Mouse (Mus musculus): ENCODE measurements at regions not wholly inside any gene's neighbourhood (a gene's known extent, or its start where the extent isn't known, plus 50 kb on each side); places are given as distances from the start of the nearest gene placed in this dataset.

DNA sequence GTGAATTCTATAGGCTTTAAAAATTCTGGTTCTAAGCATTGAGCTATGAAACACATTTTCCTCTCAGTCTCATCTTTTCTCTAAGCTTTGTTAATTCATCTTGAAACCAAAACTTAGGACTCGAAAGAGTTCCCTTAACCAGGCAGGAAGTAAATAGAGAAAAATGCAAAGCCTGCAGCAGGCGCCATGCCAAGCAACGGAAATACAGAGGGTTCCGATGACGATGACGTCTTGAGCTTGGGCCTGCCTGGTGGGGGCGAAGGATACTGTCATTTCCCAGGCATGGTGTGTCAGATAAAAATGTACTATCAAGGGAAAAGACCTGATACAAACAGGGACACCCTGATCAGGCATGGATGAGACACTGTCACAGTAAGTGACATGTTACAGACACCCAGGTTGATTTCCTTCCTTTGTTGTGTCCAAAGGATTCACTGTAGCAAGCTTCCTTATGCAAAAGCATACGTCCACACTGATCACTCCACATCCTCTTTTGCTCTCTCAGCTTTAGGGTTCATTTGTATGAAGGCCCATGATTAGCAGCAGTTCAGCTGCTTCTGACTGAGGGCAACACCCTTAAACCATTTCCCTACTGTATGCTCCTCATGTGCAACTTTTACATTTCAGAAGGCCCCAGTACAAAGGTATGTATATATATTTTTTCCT is 135.0 kb downstream of the Cemip2 start:
- peak; percentile 54 to 73 for DNase-seq

- DNase-seq: peak; percentile 46 to 67
Observed at GRCm38 (mm10) chr19:21913748-21914611, 135.8 kb downstream of the Cemip2 start.

DNA sequence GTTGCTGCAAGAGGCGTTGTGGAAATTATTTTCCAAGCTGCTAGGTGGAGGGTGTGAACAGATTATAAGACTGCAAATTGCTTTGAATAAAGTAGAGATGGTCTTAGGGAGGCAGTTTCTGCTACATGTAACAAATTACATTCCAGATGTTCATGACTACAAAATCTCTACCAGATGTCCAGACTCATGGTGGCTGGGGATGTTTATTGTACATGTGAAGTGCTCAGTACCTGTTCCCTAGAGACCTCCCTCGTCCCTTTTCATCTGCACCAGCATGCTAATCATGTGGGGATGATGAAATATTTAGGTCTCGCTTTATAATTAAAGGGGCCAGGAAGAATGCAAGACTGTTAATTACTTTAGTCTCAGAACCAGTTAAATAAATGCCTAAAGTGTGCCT is 136.5 kb downstream of the Cemip2 start:
- no peak for DNase-seq

GRCm38 (mm10) chr19:21918113-21918512 is 140.0 kb downstream of the Cemip2 start:
- DNase-seq: no peak

GRCm38 (mm10) chr19:21919074-21919473 is 140.9 kb downstream of the Cemip2 start:
- DNase-seq: no peak

DNA sequence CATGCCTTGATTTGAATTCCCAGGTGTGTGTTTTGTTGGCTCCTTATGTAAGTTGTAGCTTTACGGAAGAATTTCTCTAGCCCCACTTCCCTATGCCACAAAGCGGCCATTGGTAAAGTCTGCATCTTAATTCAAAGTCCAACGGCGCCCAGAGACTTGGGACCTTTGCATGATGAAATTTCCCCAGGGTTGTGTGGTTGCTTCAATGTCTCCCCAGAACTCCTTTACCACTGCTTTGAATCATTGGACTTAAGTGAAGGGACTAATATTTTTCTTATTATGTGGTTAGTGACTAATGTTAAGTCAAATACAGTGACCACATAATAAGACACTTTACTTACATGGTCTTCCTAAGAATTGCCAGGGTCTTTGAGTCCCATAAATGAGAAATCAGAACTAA is 162.0 kb downstream of the Cemip2 start:
- DNase-seq: no peak

- peak in 1 of 2 experiments; percentile 25 for DNase-seq
Observed at GRCm38 (mm10) chr19:21941720-21942119, 163.6 kb downstream of the Cemip2 start.

DNA sequence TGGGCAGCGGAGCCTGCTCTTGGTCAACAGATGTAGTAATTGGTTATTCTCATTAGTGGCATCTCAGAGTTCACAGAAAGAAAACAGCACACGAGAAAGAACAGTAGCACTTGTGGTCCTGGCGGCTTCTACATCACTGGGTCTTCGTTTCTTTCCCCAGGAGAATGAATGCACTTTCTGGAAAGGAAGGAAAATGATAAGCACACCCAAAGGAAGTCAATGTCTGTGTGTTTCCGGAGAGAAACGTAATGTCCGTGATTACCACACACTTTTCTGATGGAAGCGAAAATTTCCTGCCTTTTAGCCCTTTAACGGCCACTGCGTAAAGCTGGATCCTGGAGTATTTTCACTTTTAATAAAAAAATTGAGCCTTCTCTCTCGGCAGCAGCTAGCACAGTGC is 164.1 kb downstream of the Cemip2 start:
- DNase-seq: peak; percentile 52

DNA sequence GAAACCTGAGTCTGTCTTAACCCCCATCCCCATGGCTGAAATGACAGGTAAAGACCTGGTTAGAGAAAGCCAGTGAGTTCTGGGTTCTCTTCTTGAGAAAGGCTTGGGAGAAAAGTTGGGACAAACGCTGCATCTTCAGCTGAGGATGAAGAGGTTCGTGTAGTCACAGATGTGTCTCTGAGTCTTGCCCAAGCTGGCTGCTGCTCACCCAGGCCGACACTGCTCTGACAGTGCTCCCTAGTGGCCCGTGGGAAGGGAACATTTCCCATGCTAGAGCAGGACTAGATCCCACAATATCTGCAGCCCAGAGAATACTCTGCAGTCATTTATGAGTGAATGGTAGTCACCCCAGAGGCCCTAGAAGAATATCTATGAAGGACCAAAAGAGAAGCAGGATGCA is 165.3 kb downstream of the Cemip2 start:
- DNase-seq: peak; percentile 58 to 70

- DNase-seq: peak; percentile 20 to 25
Observed at GRCm38 (mm10) chr19:21946262-21946922, 168.2 kb downstream of the Cemip2 start.

GRCm38 (mm10) chr19:21948030-21948429 is 169.9 kb downstream of the Cemip2 start:
- no peak for DNase-seq

GRCm38 (mm10) chr19:21962635-21963034 is 176.2 kb upstream of the Trpm3 start:
- DNase-seq: no peak

DNA sequence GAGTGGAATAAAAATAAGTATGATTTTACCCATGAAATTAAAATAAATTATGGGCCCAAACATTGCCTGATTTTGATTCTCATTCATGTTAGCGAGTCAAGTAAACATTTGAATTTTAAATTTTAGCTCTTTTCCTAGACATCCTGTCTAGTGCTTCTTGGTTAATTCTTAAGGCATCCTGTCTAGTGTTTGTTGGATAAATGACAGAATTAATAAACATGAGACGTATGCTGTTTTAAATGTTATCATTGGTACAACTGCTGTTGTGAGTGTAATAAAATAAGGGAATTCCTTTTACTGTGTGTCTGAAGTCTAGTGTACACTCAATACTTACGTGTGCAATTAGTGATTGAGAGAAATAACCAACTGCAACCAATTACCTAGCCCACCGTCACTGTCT is 149.0 kb upstream of the Trpm3 start:
- DNase-seq: no peak

DNA sequence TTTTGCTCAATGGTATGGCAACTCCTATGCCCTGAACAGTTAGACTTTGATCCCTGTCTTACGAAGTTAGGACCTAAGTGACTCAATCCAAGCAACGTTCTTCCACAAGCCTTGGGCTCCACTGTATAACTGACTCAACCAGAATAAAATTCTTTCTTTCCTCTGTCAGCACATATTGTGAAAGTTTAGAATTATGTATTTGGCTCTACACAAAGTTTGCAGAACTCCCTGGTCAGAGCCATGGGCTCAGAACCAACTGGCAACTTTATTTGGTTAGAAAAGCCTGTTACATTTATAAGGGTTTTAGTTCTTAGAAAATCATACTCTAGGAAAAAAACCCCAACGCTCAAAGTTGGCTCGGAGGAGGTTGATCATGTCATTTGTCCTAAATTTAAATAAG is 147.9 kb upstream of the Trpm3 start:
- peak; percentile 37 to 62 for DNase-seq

GRCm38 (mm10) chr19:21991413-21991812 is 147.4 kb upstream of the Trpm3 start:
- DNase-seq: no peak

DNA sequence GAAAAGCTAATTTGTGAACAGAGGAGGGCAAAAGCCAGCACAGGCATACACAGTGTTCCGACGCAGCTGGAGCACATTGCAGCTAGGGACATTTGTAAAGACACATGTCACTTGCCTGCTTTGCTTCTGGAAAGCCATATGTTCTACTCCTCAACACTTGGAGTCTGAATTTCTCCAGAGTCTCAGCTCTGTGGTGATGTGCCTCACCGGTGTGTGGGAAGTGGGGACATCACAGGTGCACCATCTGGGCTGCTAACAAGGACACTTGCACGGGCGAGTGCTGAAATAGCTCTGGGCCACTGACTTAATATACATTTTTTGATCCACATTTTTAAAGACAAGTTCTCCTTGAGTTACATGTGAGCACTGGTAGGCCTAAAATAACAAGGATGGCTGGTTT is 139.2 kb upstream of the Trpm3 start:
- no peak for DNase-seq

- DNase-seq: no peak
Observed at GRCm38 (mm10) chr19:22008053-22008935, 130.6 kb upstream of the Trpm3 start.

DNA sequence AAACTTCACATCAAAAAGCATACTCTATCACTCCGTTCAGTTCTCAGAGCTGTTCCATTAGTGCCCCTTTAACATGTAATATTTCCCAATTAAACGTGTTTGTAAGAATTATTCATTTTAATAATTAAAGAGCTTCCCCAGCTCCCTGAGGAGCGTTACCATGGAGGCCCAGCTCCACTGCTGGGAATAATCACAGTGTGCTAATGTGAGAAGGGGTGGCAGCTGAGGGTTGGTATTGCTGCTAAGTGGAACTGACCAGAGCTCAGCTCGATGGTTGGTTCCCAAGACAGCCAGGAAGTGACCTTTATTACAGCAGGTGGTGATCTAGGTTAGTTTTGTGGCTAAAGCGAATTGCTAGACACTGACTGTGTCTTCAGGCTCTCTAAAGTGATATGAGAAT is 128.6 kb upstream of the Trpm3 start:
- DNase-seq: no peak

DNA sequence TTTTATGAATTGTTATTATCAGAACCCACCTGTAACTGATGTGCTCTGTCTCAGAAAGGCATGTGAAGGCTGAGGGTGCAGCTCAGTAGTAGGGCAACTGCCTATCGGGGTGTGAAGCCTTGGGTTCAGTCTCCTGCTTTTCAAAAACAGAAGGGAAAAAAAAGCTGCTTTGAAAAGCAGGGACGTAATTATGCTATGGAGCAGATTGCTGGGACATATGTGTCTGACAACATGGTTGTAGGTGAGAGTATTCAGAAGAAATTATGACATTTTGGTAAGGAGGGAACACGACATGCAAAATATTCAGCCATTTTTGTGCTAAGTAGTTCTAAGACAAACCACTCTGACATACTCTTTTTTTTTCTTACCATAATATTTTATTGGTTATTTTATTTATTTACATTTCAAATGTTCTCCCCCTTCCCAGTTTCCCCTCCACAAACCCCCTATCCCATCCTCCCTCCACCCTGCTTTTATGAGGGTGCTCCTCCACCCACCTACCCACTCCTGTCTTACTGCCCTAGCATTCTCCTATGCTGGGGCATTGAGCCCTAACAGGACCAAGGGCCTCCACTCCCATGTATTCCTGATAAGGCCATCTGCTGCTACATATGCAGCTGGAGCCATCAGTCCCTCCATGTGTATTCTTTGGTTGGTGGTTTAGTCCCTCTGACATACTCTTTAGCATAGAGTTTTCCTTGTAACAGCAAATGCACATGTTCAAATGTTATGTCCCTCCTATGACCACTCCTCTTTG is 122.8 kb upstream of the Trpm3 start:
- DNase-seq: no peak

GRCm38 (mm10) chr19:22017425-22017824 is 121.4 kb upstream of the Trpm3 start:
- DNase-seq: no peak

- no peak for DNase-seq
Observed at GRCm38 (mm10) chr19:22027577-22027976, 111.3 kb upstream of the Trpm3 start.
